Mouse (Mus musculus) lung, postnatal 0 days (tissue): Measurements from ENCODE around the gene Cox4i2. TPM values are rescaled to one million over a fixed set of nuclear protein-coding genes. Genes with fewer than 3 reads are reported as not detected.

Source experiments
- ATAC-seq: fragments of 200-750 bp; cut with Nextera tagmentation; 2 replicates; pipeline ENCODE4 v1.8.0; 2017; ENCODE audit warnings: moderate library complexity
- DNase-seq: peaks from one replicate; pipeline ENCODE4 v3.0.0-alpha.2; 2016; ENCODE audit warnings: low spot score
- H3K27ac ChIP-seq: fragments of 300-500 bp; sonication (generic); 2 replicates; pipeline ENCODE4 v1.5.1; 2014; ENCODE audit warnings: antibody characterized with exemption, mild to moderate bottlenecking, low read length, mixed read lengths
- H3K27me3 ChIP-seq: fragments of 300-500 bp; sonication (generic); replicated peaks from 2 replicates; pipeline ENCODE4 v1.6.1; 2014; ENCODE audit warnings: low read length, mixed read lengths; ENCODE audit not compliant: insufficient read depth
- H3K36me3 ChIP-seq: fragments of 300-500 bp; sonication (generic); 2 replicates; pipeline ENCODE4 v1.6.1; 2014; ENCODE audit warnings: low read length, mixed read lengths; ENCODE audit not compliant: insufficient read depth
- H3K4me1 ChIP-seq: fragments of 300-500 bp; sonication (generic); 2 replicates; pipeline ENCODE4 v1.6.1; 2014; ENCODE audit warnings: antibody characterized with exemption, low read depth, low read length, mixed read lengths; ENCODE audit not compliant: insufficient read depth
- H3K4me2 ChIP-seq: fragments of 300-500 bp; sonication (generic); replicated peaks from 2 replicates; pipeline ENCODE4 v1.6.1; 2014; ENCODE audit warnings: low read depth, mild to moderate bottlenecking, low read length, moderate library complexity, mixed read lengths
- H3K4me3 ChIP-seq: fragments of 300-500 bp; sonication (generic); 2 replicates; pipeline ENCODE4 v1.5.1; 2014; ENCODE audit warnings: low read depth, low read length
- H3K9ac ChIP-seq: fragments of 300-500 bp; sonication (generic); replicated peaks from 2 replicates; pipeline ENCODE4 v1.6.1; 2014; ENCODE audit warnings: low read depth, mild to moderate bottlenecking
- H3K9me3 ChIP-seq: fragments of 300-500 bp; sonication (generic); 2 replicates; pipeline ENCODE4 v1.6.1; 2016; ENCODE audit warnings: low read length, mixed read lengths
- CTCF ChIP-seq: IDR thresholded peaks from 2 replicates; pipeline ENCODE4 v1.5.1; 2016; ENCODE audit warnings: antibody characterized with exemption, mild to moderate bottlenecking
- EP300 ChIP-seq: IDR thresholded peaks from 2 replicates; pipeline ENCODE4 v1.6.1; 2016; ENCODE audit warnings: antibody characterized with exemption, mild to moderate bottlenecking, control low read depth
- WGBS: fragments of 180-500 bp; shearing (Covaris S2); extraction: QIAGEN DNeasy Blood & Tissue Kit; methylation state at CpG from one replicate; pipeline ENCODE4 v1.1.7; 2014; 5-methylcytosine and 5-hydroxymethylcytosine counted together
- polyA plus RNA-seq: library from polyadenylated mRNA; unstranded; fragments of >200 nt; fragmentation: Nextera tagmentation; extraction: Ambion mirVana; gene quantifications from 2 replicates; pipeline ENCODE4 v1.2.1, GENCODE M21; 2015

Cox4i2 gene
- 204 and 228 TPM in 2 replicates for polyA plus RNA-seq

GRCm38 (mm10) chr2:152753944-152754711, at the start of gene Cox4i2:
Cox4i2 (plus strand) TSS chr2:152754173.
- TF ChIP-seq EP300 = no peak
- no peak for TF ChIP-seq CTCF
- Histone ChIP-seq H3K4me3 (peak within 1 kb of the TSS; percentile 14), H3K27me3 (no peaks in the 10 kb centered on the region), H3K27ac (no peak within 1 kb of the TSS), H3K9me3 (no peaks in the 10 kb centered on the region), H3K9ac (no peak within 1 kb of the TSS; the same call in 1 of the 2 replicates), H3K4me2 (peak within 1 kb of the TSS; percentile 47), H3K4me1 (peaks cover 8% of the 10 kb centered on the region; the same call in 1 of the 2 replicates), H3K36me3 (no peaks in the 10 kb centered on the region)
- peak; percentile 47 for ATAC-seq
- no peak for DNase-seq
- 8% methylated on average over 30 of the region's 30 CpGs for WGBS

DNA sequence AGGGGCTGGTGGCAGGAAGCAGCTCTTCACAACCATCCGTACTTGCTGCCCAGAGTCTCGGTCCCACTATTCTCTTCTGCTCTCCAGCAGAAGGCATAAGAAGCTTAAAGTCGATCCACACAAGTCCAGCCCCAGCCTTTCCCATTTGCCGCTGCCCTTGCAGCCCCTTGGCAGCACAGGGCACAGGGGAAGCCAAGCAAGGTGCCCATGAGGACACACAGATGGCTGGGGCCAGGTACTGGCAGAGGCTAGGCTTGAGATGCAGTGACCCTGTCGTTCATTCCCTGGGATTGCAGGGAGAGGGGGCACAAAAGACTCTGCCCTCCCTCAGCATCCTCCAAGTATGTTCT, 49.7 kb upstream of the Cox4i2 start:
- H3K4me1 ChIP-seq = peaks cover 22% of the 10 kb centered on the region
- no peaks in the 10 kb centered on the region for H3K27me3 ChIP-seq
- ATAC-seq (no peak), DNase-seq (no peak)
- WGBS = 75% methylated on average over 5 of the region's 5 CpGs
- no peak overlapping the region for H3K9ac ChIP-seq
- H3K9me3 ChIP-seq = no peaks in the 10 kb centered on the region
- H3K4me3 ChIP-seq = no peak overlapping the region
- TF ChIP-seq CTCF (no peak), EP300 (no peak)
- peaks cover 33% of the 10 kb centered on the region for H3K36me3 ChIP-seq
- no peak overlapping the region for H3K4me2 ChIP-seq
- no peak overlapping the region for H3K27ac ChIP-seq

- no peak overlapping the region for H3K4me3 ChIP-seq
- 87% methylated on average over 14 of the region's 14 CpGs for WGBS
- ATAC-seq (no peak), DNase-seq (no peak)
- TF ChIP-seq CTCF = no peak
- no peak for TF ChIP-seq EP300
- H3K27ac ChIP-seq = no peak overlapping the region
- peaks cover 22% of the 10 kb centered on the region for H3K4me1 ChIP-seq
- no peaks in the 10 kb centered on the region for H3K9me3 ChIP-seq
- no peak overlapping the region for H3K4me2 ChIP-seq
- no peak overlapping the region for H3K9ac ChIP-seq
- H3K27me3 ChIP-seq = no peaks in the 10 kb centered on the region
- H3K36me3 ChIP-seq = peaks cover 33% of the 10 kb centered on the region
These were observed 49.1 kb upstream of the Cox4i2 start for GRCm38 (mm10) chr2:152704811-152705370.

- H3K9ac ChIP-seq = 0 out of 2 replicates have a peak overlapping the region, but pooled peaks have one; percentile 12
These were observed 47.9 kb upstream of the Cox4i2 start for GRCm38 (mm10) chr2:152705993-152706571.

DNA sequence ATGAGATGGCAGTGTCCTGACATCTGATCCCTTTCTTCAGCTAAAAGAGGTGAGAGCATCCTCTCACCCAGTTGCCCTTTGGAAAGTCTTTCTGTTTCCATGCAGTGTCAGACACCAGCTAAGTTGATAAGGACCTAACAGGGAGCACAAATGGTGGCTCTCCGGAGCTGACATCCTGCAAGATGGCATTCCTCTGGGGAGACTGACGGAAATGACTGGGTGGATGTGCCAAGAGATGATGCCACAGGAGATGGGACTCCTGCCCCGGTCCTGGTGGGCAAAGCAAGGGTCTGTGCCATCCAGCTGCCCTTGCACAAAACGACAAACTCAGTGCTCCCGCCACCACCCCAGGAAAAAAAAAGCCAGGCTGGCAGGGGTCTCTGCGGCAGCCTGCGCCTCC, 46.8 kb upstream of the Cox4i2 start:
- Histone ChIP-seq H3K27me3 (no peaks in the 10 kb centered on the region), H3K36me3 (peaks cover 13% of the 10 kb centered on the region; the same call in 1 of the 2 replicates), H3K4me2 (peak overlapping the region; percentile 65), H3K27ac (peak overlapping the region; percentile 90), H3K4me1 (peaks cover 22% of the 10 kb centered on the region), H3K9ac (peak overlapping the region; percentile 55), H3K4me3 (peak overlapping the region; percentile 38), H3K9me3 (no peaks in the 10 kb centered on the region)
- no peak; the same call in 1 of the 2 replicates for TF ChIP-seq EP300
- TF ChIP-seq CTCF = no peak
- 18% methylated on average over 6 of the region's 7 CpGs for WGBS
- no peak for DNase-seq
- peak; percentile 32 for ATAC-seq

More at GRCm38 (mm10) chr2:152705993-152706571, 47.9 kb upstream of the Cox4i2 start:
- H3K36me3 ChIP-seq = peaks cover 22% of the 10 kb centered on the region; the same call in 1 of the 2 replicates
- no peak for TF ChIP-seq CTCF
- TF ChIP-seq EP300 = no peak
- WGBS = 56% methylated on average over 22 of the region's 22 CpGs
- DNase-seq (peak; percentile 69), ATAC-seq (peak; percentile 21; the same call in 1 of the 2 replicates)
- H3K4me1 ChIP-seq = peaks cover 22% of the 10 kb centered on the region
- no peak overlapping the region for H3K4me3 ChIP-seq
- no peaks in the 10 kb centered on the region for H3K27me3 ChIP-seq
- no peak overlapping the region for H3K4me2 ChIP-seq
- peak overlapping the region; percentile 90 for H3K27ac ChIP-seq
- no peaks in the 10 kb centered on the region for H3K9me3 ChIP-seq

DNA sequence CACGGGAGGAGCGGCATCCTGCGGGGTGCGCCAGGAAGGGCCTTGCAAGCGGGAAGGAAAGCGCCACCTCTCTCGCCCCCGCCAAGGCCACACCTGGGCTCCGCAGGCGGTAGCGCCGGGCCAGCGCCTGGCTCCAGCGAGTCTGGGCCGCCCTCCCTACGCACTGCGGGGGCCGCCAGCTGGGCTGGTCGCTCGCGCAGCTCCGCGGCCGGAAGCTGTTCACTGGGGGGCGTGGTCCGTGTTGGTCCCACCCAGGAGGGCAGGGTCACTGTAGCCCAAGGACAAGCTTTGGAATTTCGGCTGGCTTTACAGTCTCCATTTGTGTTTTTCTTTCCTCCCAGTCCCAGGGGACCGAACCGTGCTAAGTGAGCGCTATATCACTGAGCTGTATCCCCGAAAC, 46.3 kb upstream of the Cox4i2 start:
- Histone ChIP-seq H3K4me1 (peaks cover 22% of the 10 kb centered on the region), H3K9me3 (no peaks in the 10 kb centered on the region), H3K27ac (peak overlapping the region; percentile 90), H3K9ac (peak overlapping the region; percentile 55), H3K4me3 (peak overlapping the region; percentile 38), H3K36me3 (peaks cover 13% of the 10 kb centered on the region; the same call in 1 of the 2 replicates), H3K27me3 (no peaks in the 10 kb centered on the region), H3K4me2 (peak overlapping the region; percentile 65)
- TF ChIP-seq EP300 (0 out of 2 replicates have a peak, but pooled peaks have one; percentile 41), CTCF (peak; percentile 27; the same call in 1 of the 2 replicates)
- peak; percentile 98 for ATAC-seq
- peak; percentile 96 for DNase-seq
- 2% methylated on average over 26 of the region's 31 CpGs for WGBS
